Mouse (Mus musculus): ENCODE results near the gene Zfp622. TPM values are rescaled to one million over a fixed set of nuclear protein-coding genes. Genes with fewer than 3 reads are reported as not detected.

Zfp622 gene
- total and polyA plus RNA-seq, 3 experiments, result 65.6 to 146 (median 84.3) TPM

DNA sequence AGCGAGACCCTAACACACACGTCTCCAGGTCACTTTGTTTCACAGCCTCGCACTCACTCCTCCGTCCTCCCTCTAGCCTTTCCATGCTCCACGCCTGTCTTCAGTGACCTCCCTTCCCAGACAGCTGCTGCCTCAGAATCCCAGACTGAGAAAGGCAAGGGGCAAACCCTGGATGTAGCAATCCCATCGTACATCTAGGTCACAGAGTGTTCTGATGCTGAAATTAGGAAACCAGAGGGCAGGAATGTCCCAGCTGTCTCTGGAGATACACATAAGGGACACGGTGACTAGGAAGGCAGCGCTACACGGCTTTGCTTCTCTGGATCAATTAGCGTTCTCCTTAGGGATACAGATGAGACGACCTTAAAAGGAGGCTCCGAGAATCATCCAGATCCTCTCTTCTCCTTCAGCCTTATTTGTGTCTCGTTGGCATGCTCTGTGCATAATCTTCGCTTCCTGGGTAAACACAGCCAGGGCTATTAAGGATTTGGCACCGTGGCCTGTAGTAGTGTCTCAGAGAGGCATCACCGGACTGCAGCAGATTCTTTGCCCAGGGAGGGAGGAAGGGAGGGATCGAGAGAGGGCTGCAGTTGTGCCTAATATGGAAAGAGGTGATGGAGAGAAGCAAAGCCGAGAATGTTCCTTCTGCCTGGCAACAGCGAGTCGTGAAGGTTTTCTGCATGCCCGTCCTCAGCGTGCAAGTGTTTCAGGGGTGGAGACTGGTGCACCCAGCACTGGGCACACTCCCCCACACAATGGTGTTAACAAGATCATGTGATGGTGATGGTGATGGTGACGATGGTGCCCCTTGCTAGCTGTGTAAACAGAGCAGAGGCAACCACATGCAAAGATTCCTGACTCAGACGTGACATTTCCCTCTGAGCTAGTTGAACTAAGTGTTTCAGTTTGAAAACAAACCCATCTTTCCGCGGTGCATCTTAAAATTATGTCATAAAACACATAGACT, 35.6 kb upstream of the Zfp622 start:
- in situ Hi-C loops (cut with MboI; ENCODE audit: low pct_ligation_motif_present, low pct_unique_long_range_greater_than_20kb, low sequenced_read_pairs), result no loop called here
- H3K27me3 ChIP-seq (replicated peaks), result no peaks in the 10 kb centered on the region
- H3K4me3 ChIP-seq (replicated peaks in 1 of 3; ENCODE audit: low read depth in 2 of 3, low read length in 2 of 3, poor library complexity in 1 of 3), result no peak overlapping the region
- H3K4me2 ChIP-seq (ENCODE audit: insufficient read depth, low read depth, poor library complexity, severe bottlenecking), result no peak overlapping the region
- peaks cover 0 to 12% of the 10 kb centered on the region in 2 experiments for H3K36me3 ChIP-seq (replicated peaks in 1 of 2; ENCODE audit: control insufficient read depth in 1 of 2, insufficient read depth in 1 of 2, low read length in 1 of 2)
- no peaks in the 10 kb centered on the region for H3K9me3 ChIP-seq (replicated peaks; ENCODE audit: low read length)
- no peaks in the 10 kb centered on the region; the same call in 1 of the 2 replicates for H3K79me2 ChIP-seq (replicated peaks; ENCODE audit: control insufficient read depth, extremely low read depth, insufficient read depth, poor library complexity, severe bottlenecking)
- TF ChIP-seq KAT2A (IDR thresholded peaks at IDR 0.05; ENCODE audit: insufficient replicate concordance, low read length) (no peak), ZC3H11A (IDR thresholded peaks at IDR 0.05; ENCODE audit: low read depth, low read length) (no peak), HCFC1 (IDR thresholded peaks at IDR 0.05; ENCODE audit: low read depth, low read length) (no peak), MXI1 (IDR thresholded peaks at IDR 0.05; ENCODE audit: low read depth, low read length) (no peak), EP300 (IDR thresholded peaks at IDR 0.05; ENCODE audit: low read length) (no peak), ELF1 (IDR thresholded peaks at IDR 0.05; ENCODE audit: low read depth, low read length) (no peak), ETS1 (conservative IDR thresholded peaks at IDR 0.05; ENCODE audit: low read depth, low read length) (no peak), JUN (IDR thresholded peaks at IDR 0.05; ENCODE audit: insufficient read depth, low read depth, low read length) (no peak), PAX5 (IDR thresholded peaks at IDR 0.05; ENCODE audit: low read length) (no peak), USF1 (IDR thresholded peaks at IDR 0.05; ENCODE audit: low read depth, low read length) (no peak), POLR2A (IDR thresholded peaks at IDR 0.05; ENCODE audit: low read depth, low read length) (no peak), NRF1 (IDR thresholded peaks at IDR 0.05; ENCODE audit: low read depth, low read length) (no peak), NELFE (IDR thresholded peaks at IDR 0.05; ENCODE audit: low read depth, low read length) (no peak), MAX (IDR thresholded peaks at IDR 0.05; ENCODE audit: low read length) (no peak), RCOR1 (conservative IDR thresholded peaks at IDR 0.05; ENCODE audit: low read depth, low read length) (no peak)
- DNase-seq (ENCODE audit: extremely low read depth), result no peak
- no peak overlapping the region for H3K27ac ChIP-seq (ENCODE audit: insufficient read depth, low read depth)
- peaks cover 6 to 14% of the 10 kb centered on the region in 2 experiments for H3K4me1 ChIP-seq (ENCODE audit: control insufficient read depth in 1 of 2, insufficient read depth in 2 of 2)
- dilution Hi-C loops (cut with MboI; ENCODE audit: extremely low pct_ligation_motif_present, extremely low pct_unique_long_range_greater_than_20kb, low sequenced_read_pairs), result no loop called here
- H3K9ac ChIP-seq (ENCODE audit: insufficient read depth, low read depth), result no peak overlapping the region

DNA sequence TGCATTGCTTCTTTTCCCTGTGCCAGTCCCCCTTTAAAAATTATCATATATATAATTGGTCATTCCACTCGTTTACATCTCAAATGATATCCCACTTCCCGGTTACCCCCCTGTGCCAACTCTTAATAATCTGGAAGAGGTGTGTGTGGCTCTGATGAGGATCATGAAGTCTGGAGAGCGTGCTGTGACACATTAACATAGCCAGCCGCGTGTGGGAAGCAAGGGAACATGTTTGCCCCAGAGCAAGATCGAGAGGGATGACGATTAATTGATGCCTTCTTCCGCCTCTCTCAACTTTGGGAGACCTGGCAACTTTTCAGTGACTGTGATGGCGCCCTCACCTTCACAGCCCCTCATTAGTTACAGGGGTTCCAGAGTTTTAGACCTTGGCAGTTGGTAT, 34.5 kb upstream of the Zfp622 start:
- Histone ChIP-seq H3K36me3 (replicated peaks in 1 of 2; ENCODE audit: control insufficient read depth in 1 of 2, insufficient read depth in 1 of 2, low read length in 1 of 2) (peaks cover 0 to 10% of the 10 kb centered on the region in 2 experiments), H3K9ac (ENCODE audit: insufficient read depth, low read depth) (no peak overlapping the region), H3K27ac (ENCODE audit: insufficient read depth, low read depth) (no peak overlapping the region), H3K4me2 (ENCODE audit: insufficient read depth, low read depth, poor library complexity, severe bottlenecking) (no peak overlapping the region), H3K4me1 (ENCODE audit: control insufficient read depth in 1 of 2, insufficient read depth in 2 of 2) (peaks cover 6 to 14% of the 10 kb centered on the region in 2 experiments), H3K9me3 (replicated peaks; ENCODE audit: low read length) (no peaks in the 10 kb centered on the region), H3K4me3 (replicated peaks in 1 of 3; ENCODE audit: low read depth in 2 of 3, low read length in 2 of 3, poor library complexity in 1 of 3) (no peak overlapping the region), H3K27me3 (replicated peaks) (no peaks in the 10 kb centered on the region), H3K79me2 (replicated peaks; ENCODE audit: control insufficient read depth, extremely low read depth, insufficient read depth, poor library complexity, severe bottlenecking) (no peaks in the 10 kb centered on the region; the same call in 1 of the 2 replicates)
- in situ Hi-C loops (cut with MboI; ENCODE audit: low pct_ligation_motif_present, low pct_unique_long_range_greater_than_20kb, low sequenced_read_pairs), result no loop called here
- no peak for DNase-seq (ENCODE audit: extremely low read depth)
- dilution Hi-C loops (cut with MboI; ENCODE audit: extremely low pct_ligation_motif_present, extremely low pct_unique_long_range_greater_than_20kb, low sequenced_read_pairs), result no loop called here
- TF ChIP-seq ZMIZ1 (IDR thresholded peaks at IDR 0.05; ENCODE audit: low read depth, low read length) (no peak), EP300 (IDR thresholded peaks at IDR 0.05; ENCODE audit: low read length) (no peak), JUND (conservative IDR thresholded peaks at IDR 0.05; ENCODE audit: low read depth, low read length) (no peak), MXI1 (IDR thresholded peaks at IDR 0.05; ENCODE audit: low read depth, low read length) (no peak), MAX (IDR thresholded peaks at IDR 0.05; ENCODE audit: low read length) (no peak), TBP (conservative IDR thresholded peaks at IDR 0.05; ENCODE audit: low read depth, low read length) (no peak), CHD2 (IDR thresholded peaks at IDR 0.05; ENCODE audit: low read length) (no peak), CHD1 (IDR thresholded peaks at IDR 0.05; ENCODE audit: low read depth, low read length) (no peak), MAFK (IDR thresholded peaks at IDR 0.05; ENCODE audit: insufficient replicate concordance, low read length) (no peak)
